Mouse (Mus musculus) embryonic facial prominence, embryonic 15.5 days (tissue): ENCODE results near the gene Mrpl28. TPM values are rescaled to one million over a fixed set of nuclear protein-coding genes. Genes with fewer than 3 reads are reported as not detected.

Experiments used
- ATAC-seq: fragments of 200-750 bp; cut with Nextera tagmentation; 2 replicates; pipeline ENCODE4 v1.8.0; 2017; ENCODE audit warnings: low read depth, moderate TSS enrichment; ENCODE audit not compliant: insufficient number of reproducible peaks, low FRiP score, low TSS enrichment
- H3K27ac ChIP-seq: fragments of 300-500 bp; sonication (generic); replicated peaks from 2 replicates; pipeline ENCODE4 v1.5.1; 2015; ENCODE audit warnings: mild to moderate bottlenecking, inconsistent platforms
- H3K27me3 ChIP-seq: fragments of 300-500 bp; sonication (generic); 2 replicates; pipeline ENCODE4 v1.6.1; 2015; ENCODE audit warnings: inconsistent platforms
- H3K36me3 ChIP-seq: fragments of 300-500 bp; sonication (generic); 2 replicates; pipeline ENCODE4 v1.6.1; 2015; ENCODE audit warnings: mild to moderate bottlenecking, inconsistent platforms
- H3K4me1 ChIP-seq: fragments of 300-500 bp; sonication (generic); 2 replicates; pipeline ENCODE4 v1.6.1; 2015; ENCODE audit warnings: inconsistent platforms
- H3K4me2 ChIP-seq: fragments of 300-500 bp; sonication (generic); replicated peaks from 2 replicates; pipeline ENCODE4 v1.6.1; 2015; ENCODE audit warnings: mild to moderate bottlenecking, inconsistent platforms
- H3K4me3 ChIP-seq: fragments of 300-500 bp; sonication (generic); replicated peaks from 2 replicates; pipeline ENCODE4 v1.5.1; 2015; ENCODE audit warnings: mild to moderate bottlenecking, inconsistent platforms
- H3K9ac ChIP-seq: fragments of 300-500 bp; sonication (generic); 2 replicates; pipeline ENCODE4 v1.6.1; 2015; ENCODE audit warnings: inconsistent platforms
- H3K9me3 ChIP-seq: fragments of 300-500 bp; sonication (generic); replicated peaks from 2 replicates; pipeline ENCODE4 v1.6.1; 2016; ENCODE audit warnings: inconsistent platforms
- WGBS: fragments of 180-500 bp; shearing (Covaris S2); methylation state at CpG from one replicate; pipeline ENCODE4 v1.1.7; 2015; 5-methylcytosine and 5-hydroxymethylcytosine counted together
- polyA plus RNA-seq: library from polyadenylated mRNA; unstranded; fragments of >200 nt; fragmentation: Nextera tagmentation; extraction: Ambion mirVana; gene quantifications from 2 replicates; pipeline ENCODE4 v1.2.1, GENCODE M21; 2015

Mrpl28 gene
- polyA plus RNA-seq, 1 experiment from 2014 or later: 190 TPM

GRCm38 (mm10) chr17:26116503-26117258 lies 6.6 kb upstream of the Mrpl28 start:
- Histone ChIP-seq H3K4me3 (no peak overlapping the region), H3K4me1 (peaks cover 12% of the 10 kb centered on the region), H3K27ac (no peak overlapping the region), H3K27me3 (peaks cover 75% of the 10 kb centered on the region), H3K9me3 (no peaks in the 10 kb centered on the region), H3K36me3 (no peaks in the 10 kb centered on the region), H3K9ac (no peak overlapping the region), H3K4me2 (no peak overlapping the region)
- 81% methylated on average over 17 of the region's 17 CpGs for WGBS
- ATAC-seq: no peak

GRCm38 (mm10) chr17:26119766-26120710 lies 3.3 kb upstream of the Mrpl28 start:
- Histone ChIP-seq H3K4me3 (no peak overlapping the region), H3K9ac (no peak overlapping the region), H3K36me3 (peaks cover 1% of the 10 kb centered on the region; the same call in 1 of the 2 replicates), H3K27ac (no peak overlapping the region), H3K4me1 (peaks cover 16% of the 10 kb centered on the region), H3K27me3 (peaks cover 41% of the 10 kb centered on the region), H3K4me2 (0 out of 2 replicates have a peak overlapping the region, but pooled peaks have one; percentile 11), H3K9me3 (no peaks in the 10 kb centered on the region)
- WGBS: 41% methylated on average over 33 of the region's 33 CpGs
- ATAC-seq: 0 out of 2 replicates have a peak, but pooled peaks have one; percentile 22

GRCm38 (mm10) chr17:26122431-26123140 lies 714 bp upstream of the Mrpl28 start:
- Histone ChIP-seq H3K4me1 (peaks cover 16% of the 10 kb centered on the region), H3K9ac (no peak overlapping the region), H3K4me3 (0 out of 2 replicates have a peak overlapping the region, but pooled peaks have one; percentile 98), H3K36me3 (peaks cover 25% of the 10 kb centered on the region), H3K27ac (no peak overlapping the region), H3K27me3 (peaks cover 17% of the 10 kb centered on the region), H3K4me2 (no peak overlapping the region), H3K9me3 (no peaks in the 10 kb centered on the region)
- WGBS: 55% methylated on average over 5 of the region's 5 CpGs
- ATAC-seq: no peak

GRCm38 (mm10) chr17:26124560-26124959 lies 1.3 kb downstream of the Mrpl28 start:
- H3K27me3 ChIP-seq: no peaks in the 10 kb centered on the region
- peak overlapping the region; percentile 98 for H3K4me3 ChIP-seq
- H3K4me1 ChIP-seq: peaks cover 16% of the 10 kb centered on the region
- 90% methylated on average over 7 of the region's 7 CpGs for WGBS
- H3K9ac ChIP-seq: peak overlapping the region; percentile 82
- H3K9me3 ChIP-seq: no peaks in the 10 kb centered on the region
- H3K4me2 ChIP-seq: peak overlapping the region; percentile 78
- ATAC-seq: no peak
- H3K27ac ChIP-seq: no peak overlapping the region
- H3K36me3 ChIP-seq: peaks cover 44% of the 10 kb centered on the region

- 88% methylated on average over 10 of the region's 10 CpGs for WGBS
Observed at GRCm38 (mm10) chr17:26125226-26125625, 1.9 kb downstream of the Mrpl28 start.

GRCm38 (mm10) chr17:26131062-26131732 lies 7.9 kb downstream of the Mrpl28 start:
- peaks cover 54% of the 10 kb centered on the region for H3K36me3 ChIP-seq
- H3K4me1 ChIP-seq: no peaks in the 10 kb centered on the region
- H3K4me3 ChIP-seq: no peak overlapping the region
- H3K27me3 ChIP-seq: no peaks in the 10 kb centered on the region
- no peak overlapping the region for H3K9ac ChIP-seq
- WGBS: 86% methylated on average over 18 of the region's 18 CpGs
- H3K27ac ChIP-seq: no peak overlapping the region
- no peak for ATAC-seq
- H3K4me2 ChIP-seq: no peak overlapping the region
- no peaks in the 10 kb centered on the region for H3K9me3 ChIP-seq

More at GRCm38 (mm10) chr17:26125226-26125625, 1.9 kb downstream of the Mrpl28 start:
- Histone ChIP-seq H3K4me3 (no peak overlapping the region), H3K36me3 (peaks cover 51% of the 10 kb centered on the region), H3K4me2 (no peak overlapping the region), H3K9ac (no peak overlapping the region), H3K27ac (no peak overlapping the region), H3K9me3 (no peaks in the 10 kb centered on the region), H3K4me1 (peaks cover 16% of the 10 kb centered on the region), H3K27me3 (no peaks in the 10 kb centered on the region)
- no peak for ATAC-seq

GRCm38 (mm10) chr17:26131856-26132853 lies 8.9 kb downstream of the Mrpl28 start:
- Histone ChIP-seq H3K4me2 (no peak overlapping the region), H3K27me3 (no peaks in the 10 kb centered on the region), H3K4me3 (no peak overlapping the region), H3K9ac (no peak overlapping the region), H3K9me3 (no peaks in the 10 kb centered on the region), H3K27ac (no peak overlapping the region), H3K36me3 (peaks cover 45% of the 10 kb centered on the region), H3K4me1 (no peaks in the 10 kb centered on the region)
- WGBS: 83% methylated on average over 18 of the region's 18 CpGs
- no peak for ATAC-seq

- no peak overlapping the region for H3K4me2 ChIP-seq
- H3K9me3 ChIP-seq: no peaks in the 10 kb centered on the region
- no peak overlapping the region for H3K9ac ChIP-seq
- no peak overlapping the region for H3K27ac ChIP-seq
- peaks cover 24% of the 10 kb centered on the region for H3K4me1 ChIP-seq
- H3K36me3 ChIP-seq: no peaks in the 10 kb centered on the region; the same call in 1 of the 2 replicates
- H3K4me3 ChIP-seq: no peak overlapping the region
- no peaks in the 10 kb centered on the region for H3K27me3 ChIP-seq
- ATAC-seq: no peak
- WGBS: 88% methylated on average over 11 of the region's 11 CpGs
Observed at GRCm38 (mm10) chr17:26137106-26137750, 13.9 kb downstream of the Mrpl28 start.

- peaks cover 24% of the 10 kb centered on the region for H3K4me1 ChIP-seq
- no peaks in the 10 kb centered on the region for H3K27me3 ChIP-seq
- ATAC-seq: no peak
- peak overlapping the region; percentile 90 for H3K4me3 ChIP-seq
- peak overlapping the region; percentile 96 for H3K27ac ChIP-seq
- H3K4me2 ChIP-seq: peak overlapping the region; percentile 69
- H3K36me3 ChIP-seq: peaks cover 3% of the 10 kb centered on the region
- H3K9me3 ChIP-seq: no peaks in the 10 kb centered on the region
- peak overlapping the region; percentile 37; the same call in 1 of the 2 replicates for H3K9ac ChIP-seq
- 63% methylated on average over 2 of the region's 2 CpGs for WGBS
Observed at GRCm38 (mm10) chr17:26137751-26138130, 14.4 kb downstream of the Mrpl28 start.
